Mouse (Mus musculus) CH12.LX (cell line): Measurements from ENCODE around the gene Mitf. TPM values are rescaled to one million over a fixed set of nuclear protein-coding genes. Genes with fewer than 3 reads are reported as not detected.

Experiments used
- DNase-seq: peaks from one replicate; pipeline ENCODE4 v3.0.0-alpha.2; 2013; ENCODE audit errors: extremely low read depth
- H3K27ac ChIP-seq: 2 replicates; pipeline ENCODE4 v1.5.1; 2012; ENCODE audit warnings: low read depth, mild to moderate bottlenecking, control low read depth, moderate library complexity; ENCODE audit not compliant: insufficient read depth
- H3K27me3 ChIP-seq: replicated peaks from 2 replicates; pipeline ENCODE3; 2012; ENCODE audit warnings: inconsistent platforms
- H3K36me3 ChIP-seq, 2 experiments: replicated peaks in 1 of 2; 2 replicates each; pipeline versions ENCODE3 to v1.6.1; 2012; ENCODE audit warnings: inconsistent platforms in 1 of 2, low read length in 1 of 2, mild to moderate bottlenecking in 1 of 2, mixed read lengths in 1 of 2, moderate library complexity in 1 of 2; ENCODE audit not compliant: control insufficient read depth in 1 of 2, insufficient read depth in 1 of 2
- H3K4me1 ChIP-seq, 2 experiments: 2 replicates each; pipeline ENCODE4 v1.6.1; 2012; ENCODE audit warnings: inconsistent platforms in 1 of 2, moderate library complexity in 1 of 2; ENCODE audit not compliant: insufficient read depth in 2 of 2, control insufficient read depth in 1 of 2
- H3K4me2 ChIP-seq: 2 replicates; pipeline ENCODE4 v1.6.1; 2012; ENCODE audit warnings: low read depth, mild to moderate bottlenecking, control low read depth; ENCODE audit not compliant: poor library complexity, insufficient read depth, severe bottlenecking
- H3K4me3 ChIP-seq, 3 experiments: fragments of 150-350 bp in 1 of 3; sonication (generic) in 1 of 3; replicated peaks in 1 of 3; 2 replicates each; pipeline versions ENCODE3 to v1.5.1; 2011 to 2012; ENCODE audit warnings: low read depth in 2 of 3, low read length in 2 of 3, mild to moderate bottlenecking in 2 of 3, moderate library complexity in 2 of 3, control low read depth in 1 of 3, improper control_type of control experiment in 1 of 3, inconsistent platforms in 1 of 3, mixed read lengths in 1 of 3; ENCODE audit not compliant: poor library complexity in 1 of 3
- H3K79me2 ChIP-seq: replicated peaks from 2 replicates; pipeline ENCODE4 v1.6.1; 2012; ENCODE audit warnings: mild to moderate bottlenecking, moderate library complexity; ENCODE audit not compliant: control insufficient read depth, poor library complexity, insufficient read depth, severe bottlenecking; ENCODE audit errors: extremely low read depth
- H3K9ac ChIP-seq: 2 replicates; pipeline ENCODE4 v1.6.1; 2012; ENCODE audit warnings: low read depth, mild to moderate bottlenecking, control low read depth, moderate library complexity; ENCODE audit not compliant: insufficient read depth
- H3K9me3 ChIP-seq: replicated peaks from 2 replicates; pipeline ENCODE3; 2012; ENCODE audit warnings: low read length, inconsistent platforms, mixed read lengths
- BHLHE40 ChIP-seq: IDR thresholded peaks from 2 replicates; pipeline ENCODE4 v1.6.1; 2011; ENCODE audit warnings: mild to moderate bottlenecking, low read depth, low read length, improper control_type of control experiment
- CHD1 ChIP-seq: IDR thresholded peaks from 2 replicates; pipeline ENCODE4 v1.6.1; 2012; ENCODE audit warnings: low read depth, low read length, improper control_type of control experiment, inconsistent platforms
- CTCF ChIP-seq, 2 experiments: IDR thresholded peaks in 1 of 2; conservative IDR thresholded peaks in 1 of 2; 2 replicates each; pipeline ENCODE4 v1.5.1; 2011 to 2012; ENCODE audit warnings: low read depth in 2 of 2, low read length in 2 of 2, improper control_type of control experiment in 1 of 2, inconsistent platforms in 1 of 2, mild to moderate bottlenecking in 1 of 2, moderate library complexity in 1 of 2
- E2F4 ChIP-seq: IDR thresholded peaks from 2 replicates; pipeline ENCODE4 v1.6.1; 2011; ENCODE audit warnings: low read depth, low read length, improper control_type of control experiment; ENCODE audit not compliant: insufficient replicate concordance
- ELF1 ChIP-seq: IDR thresholded peaks from 2 replicates; pipeline ENCODE4 v1.6.1; 2014; ENCODE audit warnings: low read depth, mild to moderate bottlenecking, inconsistent platforms, low read length, improper control_type of control experiment
- EP300 ChIP-seq: IDR thresholded peaks from 2 replicates; pipeline ENCODE4 v1.6.1; 2011; ENCODE audit warnings: low read length, improper control_type of control experiment
- HCFC1 ChIP-seq: IDR thresholded peaks from 2 replicates; pipeline ENCODE4 v1.6.1; 2012; ENCODE audit warnings: low read depth, mild to moderate bottlenecking, inconsistent platforms, low read length, improper control_type of control experiment
- KAT2A ChIP-seq: IDR thresholded peaks from 2 replicates; pipeline ENCODE4 v1.6.1; 2012; ENCODE audit warnings: low read length, improper control_type of control experiment, inconsistent platforms; ENCODE audit not compliant: insufficient replicate concordance
- MAFK ChIP-seq: IDR thresholded peaks from 2 replicates; pipeline ENCODE4 v1.6.1; 2011; ENCODE audit warnings: low read length, improper control_type of control experiment; ENCODE audit not compliant: insufficient replicate concordance
- MAZ ChIP-seq: IDR thresholded peaks from 2 replicates; pipeline ENCODE4 v1.6.1; 2012; ENCODE audit warnings: low read depth, mild to moderate bottlenecking, inconsistent platforms, low read length, improper control_type of control experiment, moderate library complexity
- MEF2A ChIP-seq: IDR thresholded peaks from 2 replicates; pipeline ENCODE4 v1.6.1; 2014; ENCODE audit warnings: low read depth, mild to moderate bottlenecking, inconsistent platforms, low read length, improper control_type of control experiment, borderline replicate concordance
- MXI1 ChIP-seq: IDR thresholded peaks from 2 replicates; pipeline ENCODE4 v1.6.1; 2011; ENCODE audit warnings: mild to moderate bottlenecking, low read depth, low read length, improper control_type of control experiment
- MYC ChIP-seq: IDR thresholded peaks from 2 replicates; pipeline ENCODE4 v1.6.1; 2011; ENCODE audit warnings: low read depth, mild to moderate bottlenecking, improper control_type of control experiment, low read length
- NRF1 ChIP-seq: IDR thresholded peaks from 2 replicates; pipeline ENCODE4 v1.6.1; 2014; ENCODE audit warnings: low read depth, mild to moderate bottlenecking, inconsistent platforms, low read length, improper control_type of control experiment, moderate library complexity
- POLR2A ChIP-seq: IDR thresholded peaks from 2 replicates; pipeline ENCODE4 v1.6.1; 2011; ENCODE audit warnings: low read depth, mild to moderate bottlenecking, improper control_type of control experiment, low read length
- POLR2AphosphoS2 ChIP-seq: IDR thresholded peaks from 2 replicates; pipeline ENCODE4 v1.6.1; 2011; ENCODE audit warnings: low read depth, low read length, improper control_type of control experiment
- RCOR1 ChIP-seq: conservative IDR thresholded peaks from 2 replicates; pipeline ENCODE4 v1.6.1; 2012; ENCODE audit warnings: low read depth, mild to moderate bottlenecking, inconsistent platforms, low read length, improper control_type of control experiment
- SIN3A ChIP-seq: IDR thresholded peaks from 2 replicates; pipeline ENCODE4 v1.6.1; 2012; ENCODE audit warnings: low read length, improper control_type of control experiment, inconsistent platforms
- TCF12 ChIP-seq: IDR thresholded peaks from 2 replicates; pipeline ENCODE4 v1.6.1; 2014; ENCODE audit warnings: low read depth, mild to moderate bottlenecking, inconsistent platforms, low read length, improper control_type of control experiment
- USF2 ChIP-seq: conservative IDR thresholded peaks from 2 replicates; pipeline ENCODE4 v1.6.1; 2011; ENCODE audit warnings: low read depth, low read length, improper control_type of control experiment
- ZC3H11A ChIP-seq: IDR thresholded peaks from 2 replicates; pipeline ENCODE4 v1.6.1; 2012; ENCODE audit warnings: low read depth, mild to moderate bottlenecking, inconsistent platforms, low read length, improper control_type of control experiment
- ZKSCAN1 ChIP-seq: IDR thresholded peaks from 2 replicates; pipeline ENCODE4 v1.6.1; 2012; ENCODE audit warnings: low read depth, inconsistent platforms, low read length, improper control_type of control experiment, borderline replicate concordance
- ZMIZ1 ChIP-seq: IDR thresholded peaks from 2 replicates; pipeline ENCODE4 v1.6.1; 2012; ENCODE audit warnings: low read depth, mild to moderate bottlenecking, inconsistent platforms, low read length, improper control_type of control experiment
- ZNF384 ChIP-seq: IDR thresholded peaks from 2 replicates; pipeline ENCODE4 v1.6.1; 2012; ENCODE audit warnings: low read depth, low read length, improper control_type of control experiment, inconsistent platforms
- dilution Hi-C: fragments of 300-500 bp; cut with MboI; formaldehyde crosslinking; loops from 2 replicates; pipeline ENCODE4 v1.14.3; 2020; ENCODE audit warnings: low sequenced_read_pairs; ENCODE audit not compliant: extremely low pct_unique_long_range_greater_than_20kb, extremely low pct_ligation_motif_present
- in situ Hi-C: fragments of 300-500 bp; cut with MboI; formaldehyde crosslinking; loops from 3 replicates; pipeline ENCODE4 v1.14.3; 2019; ENCODE audit warnings: low sequenced_read_pairs, low pct_ligation_motif_present, low pct_unique_long_range_greater_than_20kb, mixed read lengths
- polyA plus RNA-seq: library from polyadenylated mRNA; unstranded; fragments of >175 nt; gene quantifications from 2 replicates; pipeline ENCODE4 v1.2.1, GENCODE M21; 2012; ENCODE audit warnings: low read depth; ENCODE audit not compliant: insufficient read length
- total RNA-seq, 2 experiments: library from RNA; depleted of rRNA; stranded (reverse); fragments of 300-350 nt in 1 of 2; fragments of >200 nt in 1 of 2; gene quantifications; 2 replicates each; pipeline ENCODE4 v1.2.3; 2012 to 2014

The Mitf gene
- total and polyA plus RNA-seq, 3 experiments: 3.4 to 4.7 (median 3.6) TPM

DNA sequence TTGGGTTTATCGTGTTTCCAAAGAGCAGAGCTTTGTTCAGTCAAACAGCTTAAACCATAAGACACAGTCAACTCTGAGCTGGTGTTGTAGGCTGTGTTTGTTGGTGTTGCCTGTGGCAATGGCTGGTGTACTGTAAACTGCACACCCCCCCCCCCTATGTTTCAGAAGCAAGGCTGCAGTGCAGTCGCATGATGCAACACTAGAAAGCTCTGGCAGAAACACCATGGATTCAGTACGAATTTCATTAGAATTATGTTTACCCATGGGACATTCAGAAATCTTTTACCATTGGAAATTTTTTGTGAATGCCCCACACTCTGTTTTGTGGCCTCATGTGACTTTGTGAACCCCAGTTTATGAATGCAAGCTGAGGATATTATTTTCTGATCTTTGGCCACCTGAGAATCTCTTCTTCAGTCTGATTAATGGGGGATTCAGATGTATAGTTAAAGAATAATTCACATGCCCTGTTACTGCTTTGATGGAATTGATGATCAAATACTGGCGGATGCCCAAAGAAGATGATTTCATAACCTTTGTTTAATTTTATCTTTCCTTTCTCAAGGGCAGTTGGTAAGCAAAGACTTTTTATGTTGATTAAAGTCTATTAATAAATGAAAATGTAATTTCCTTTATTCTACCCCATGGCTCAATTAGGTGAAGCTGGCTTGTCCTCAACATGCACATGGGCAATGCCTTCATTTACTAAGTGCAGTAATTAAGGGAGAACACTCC, 64.6 kb downstream of the Mitf start:
- in situ Hi-C loops: no loop called here
- H3K27ac ChIP-seq: no peak overlapping the region
- TF ChIP-seq ZMIZ1: no peak
- no peak for TF ChIP-seq MXI1
- no peak for TF ChIP-seq SIN3A
- no peak for TF ChIP-seq ZNF384
- no peak for TF ChIP-seq NRF1
- no peak overlapping the region for H3K4me3 ChIP-seq
- no peaks in the 10 kb centered on the region for H3K9me3 ChIP-seq
- no peak overlapping the region for H3K4me2 ChIP-seq
- peaks cover 2 to 13% of the 10 kb centered on the region in 2 experiments; a peak in 3 of 4 replicates for H3K4me1 ChIP-seq
- dilution Hi-C loops: no loop called here
- no peak overlapping the region for H3K9ac ChIP-seq
- DNase-seq: no peak
- no peaks in the 10 kb centered on the region for H3K79me2 ChIP-seq
- H3K36me3 ChIP-seq: peaks cover 0 to 6% of the 10 kb centered on the region in 2 experiments
- no peaks in the 10 kb centered on the region for H3K27me3 ChIP-seq

DNA sequence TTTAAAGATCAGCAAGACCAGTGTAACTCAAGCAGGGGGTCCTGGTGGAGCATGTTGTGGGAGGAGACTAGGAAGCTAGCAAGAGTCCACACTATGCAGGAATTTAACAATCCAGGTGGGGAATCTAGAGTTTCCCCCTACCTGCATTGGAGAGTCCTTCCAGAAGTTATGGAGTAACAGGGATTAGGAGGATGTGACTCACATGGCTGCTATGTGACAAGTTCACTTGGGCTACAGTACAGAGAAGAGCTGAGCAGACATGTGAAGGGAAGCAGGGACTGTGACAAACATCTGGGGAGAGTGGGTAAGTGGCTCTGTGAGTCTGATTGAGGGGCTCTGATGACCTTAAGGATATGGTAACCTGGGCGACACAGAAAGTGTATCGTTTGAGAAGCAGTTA, 66.2 kb downstream of the Mitf start:
- TF ChIP-seq TCF12 (no peak), CHD1 (no peak), RCOR1 (no peak), E2F4 (no peak), CTCF (conservative IDR thresholded peaks at IDR 0.05 in 1 of 2, IDR thresholded peaks at IDR 0.05 in 1 of 2; ENCODE audit: low read depth in 2 of 2, low read length in 2 of 2) (no peak), BHLHE40 (no peak), POLR2AphosphoS2 (no peak), KAT2A (no peak), ZC3H11A (no peak), MEF2A (no peak), MYC (no peak), POLR2A (no peak), ZKSCAN1 (no peak), MAFK (no peak), USF2 (no peak), MXI1 (no peak), EP300 (no peak), HCFC1 (no peak), ELF1 (no peak), MAZ (no peak)
- TF ChIP-seq, all 38 proteins: peak for 0
- H3K36me3 ChIP-seq: peaks cover 0 to 3% of the 10 kb centered on the region in 2 experiments

More for the DNA sequence above, 66.2 kb downstream of the Mitf start:
- no peak for DNase-seq
- no peaks in the 10 kb centered on the region for H3K79me2 ChIP-seq
- dilution Hi-C loops (no loop called here), in situ Hi-C loops (no loop called here)
- H3K27me3 ChIP-seq: no peaks in the 10 kb centered on the region
- H3K4me1 ChIP-seq: peaks cover 0 to 13% of the 10 kb centered on the region in 2 experiments; a peak in 2 of 4 replicates
- H3K4me3 ChIP-seq: no peak overlapping the region
- no peak overlapping the region for H3K27ac ChIP-seq
- no peak overlapping the region for H3K9ac ChIP-seq
- no peak overlapping the region for H3K4me2 ChIP-seq
- no peaks in the 10 kb centered on the region for H3K9me3 ChIP-seq
